Mouse (Mus musculus) hindbrain, postnatal 0 days (tissue): ENCODE measurements around the gene Samd15. TPM values are rescaled to one million over a fixed set of nuclear protein-coding genes. Genes with fewer than 3 reads are reported as not detected.
"Not testable (repeated sequence)": the region's sequence is repeated elsewhere in the genome, so short reads cannot be mapped to it uniquely, and the experiment has no call there.

Experiments used
- ATAC-seq: fragments of 200-750 bp; cut with Nextera tagmentation; 2 replicates; pipeline ENCODE4 v1.8.0; 2017; ENCODE audit warnings: mild to moderate bottlenecking, moderate TSS enrichment, moderate library complexity
- DNase-seq: peaks from one replicate; pipeline ENCODE4 v3.0.0-alpha.2; 2015; ENCODE audit warnings: low spot score
- H3K27ac ChIP-seq: fragments of 300-500 bp; sonication (generic); 2 replicates; pipeline ENCODE4 v1.5.1; 2014; ENCODE audit warnings: mild to moderate bottlenecking
- H3K27me3 ChIP-seq: fragments of 300-500 bp; sonication (generic); 2 replicates; pipeline ENCODE4 v1.6.1; 2014; ENCODE audit warnings: low read length, mixed read lengths; ENCODE audit not compliant: insufficient read depth
- H3K36me3 ChIP-seq: fragments of 300-500 bp; sonication (generic); 2 replicates; pipeline ENCODE4 v1.6.1; 2014; ENCODE audit warnings: low read length, mixed read lengths; ENCODE audit not compliant: insufficient read depth
- H3K4me1 ChIP-seq: fragments of 300-500 bp; sonication (generic); 2 replicates; pipeline ENCODE4 v1.6.1; 2014; ENCODE audit warnings: antibody characterized with exemption, low read length, mixed read lengths; ENCODE audit not compliant: insufficient read depth
- H3K4me2 ChIP-seq: fragments of 300-500 bp; sonication (generic); 2 replicates; pipeline ENCODE4 v1.6.1; 2014; ENCODE audit warnings: low read depth, mild to moderate bottlenecking, low read length, moderate library complexity, mixed read lengths
- H3K4me3 ChIP-seq: fragments of 300-500 bp; sonication (generic); 2 replicates; pipeline ENCODE4 v1.5.1; 2014; ENCODE audit warnings: low read length
- H3K9ac ChIP-seq: fragments of 300-500 bp; sonication (generic); replicated peaks from 2 replicates; pipeline ENCODE4 v1.6.1; 2014; ENCODE audit warnings: mild to moderate bottlenecking, low read length, moderate library complexity, mixed read lengths
- H3K9me3 ChIP-seq: fragments of 300-500 bp; sonication (generic); 2 replicates; pipeline ENCODE4 v1.6.1; 2016; ENCODE audit warnings: low read length, mixed read lengths
- CTCF ChIP-seq: IDR thresholded peaks from 2 replicates; pipeline ENCODE4 v1.5.1; 2016; ENCODE audit warnings: antibody characterized with exemption, control low read depth, low read depth
- WGBS: fragments of 180-500 bp; shearing (Covaris S2); extraction: QIAGEN DNeasy Blood & Tissue Kit; methylation state at CpG from one replicate; pipeline ENCODE4 v1.1.7; 2014; 5-methylcytosine and 5-hydroxymethylcytosine counted together
- polyA plus RNA-seq: library from polyadenylated mRNA; unstranded; fragments of >200 nt; fragmentation: Nextera tagmentation; extraction: Ambion mirVana; gene quantifications from 2 replicates; pipeline ENCODE4 v1.2.1, GENCODE M21; 2015
- total RNA-seq: library from RNA; depleted of rRNA; stranded (reverse); fragments of >200 nt; gene quantifications from 2 replicates; pipeline ENCODE4 v1.2.3, GENCODE M21; 2014

Gene Samd15
- total and polyA plus RNA-seq, 2 experiments from 2014 or later: 0.10 to 2.3 TPM

DNA sequence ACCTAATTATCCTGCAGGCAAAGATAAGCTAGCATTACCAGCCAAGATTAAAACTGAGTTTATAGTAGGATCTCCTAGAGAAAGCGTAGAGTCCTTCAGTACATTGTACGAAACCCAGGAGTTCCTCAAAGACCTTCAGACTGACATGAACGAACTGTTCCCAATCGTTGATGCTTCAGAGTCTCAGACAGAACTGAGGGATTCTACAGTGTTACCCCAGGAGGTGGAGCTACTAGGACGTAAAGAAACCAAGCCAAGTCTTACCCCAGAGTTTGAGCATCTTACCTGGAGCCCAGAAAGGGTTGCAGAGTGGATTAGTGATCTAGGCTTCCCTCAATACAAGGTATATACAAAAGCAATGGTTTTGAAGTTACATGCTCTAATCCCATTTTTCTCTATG lies 2.2 kb downstream of the Samd15 start:
- Histone ChIP-seq H3K36me3 (no peaks in the 10 kb centered on the region), H3K9ac (no peak overlapping the region), H3K4me3 (no peak overlapping the region), H3K9me3 (no peaks in the 10 kb centered on the region), H3K27ac (no peak overlapping the region), H3K4me2 (no peak overlapping the region), H3K27me3 (no peaks in the 10 kb centered on the region), H3K4me1 (no peaks in the 10 kb centered on the region)
- WGBS: 69% methylated on average over 5 of the region's 5 CpGs
- ATAC-seq (no peak), DNase-seq (no peak)
- 0 out of 2 replicates have a peak, but pooled peaks have one; percentile 3 for TF ChIP-seq CTCF

DNA sequence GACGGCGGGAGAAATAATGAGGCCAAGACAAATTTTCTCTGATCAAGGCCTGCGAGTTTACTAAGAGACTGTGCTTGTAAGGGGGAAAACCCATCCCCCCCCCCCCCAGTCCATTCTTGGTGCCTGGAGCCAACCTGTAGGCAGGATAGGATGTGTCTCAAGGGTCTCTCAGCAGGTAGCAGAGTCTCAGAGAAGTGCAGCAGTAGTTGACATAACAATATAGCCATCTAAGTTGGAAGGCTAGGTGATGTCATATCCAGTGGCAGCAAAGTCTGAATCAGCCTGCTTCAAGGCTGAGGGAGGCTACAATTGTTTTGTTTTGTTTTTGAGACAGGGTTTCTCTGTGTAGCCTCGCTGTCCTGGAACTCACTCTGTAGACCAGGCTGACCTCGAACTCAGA lies 6.3 kb downstream of the Samd15 start:
- 91% methylated on average over 5 of the region's 5 CpGs for WGBS
- H3K9ac ChIP-seq, DNase-seq, H3K9me3 ChIP-seq, H3K36me3 ChIP-seq, H3K4me1 ChIP-seq, H3K27ac ChIP-seq, ATAC-seq, H3K4me2 ChIP-seq, H3K27me3 ChIP-seq, H3K4me3 ChIP-seq: not testable (repeated sequence)

DNA sequence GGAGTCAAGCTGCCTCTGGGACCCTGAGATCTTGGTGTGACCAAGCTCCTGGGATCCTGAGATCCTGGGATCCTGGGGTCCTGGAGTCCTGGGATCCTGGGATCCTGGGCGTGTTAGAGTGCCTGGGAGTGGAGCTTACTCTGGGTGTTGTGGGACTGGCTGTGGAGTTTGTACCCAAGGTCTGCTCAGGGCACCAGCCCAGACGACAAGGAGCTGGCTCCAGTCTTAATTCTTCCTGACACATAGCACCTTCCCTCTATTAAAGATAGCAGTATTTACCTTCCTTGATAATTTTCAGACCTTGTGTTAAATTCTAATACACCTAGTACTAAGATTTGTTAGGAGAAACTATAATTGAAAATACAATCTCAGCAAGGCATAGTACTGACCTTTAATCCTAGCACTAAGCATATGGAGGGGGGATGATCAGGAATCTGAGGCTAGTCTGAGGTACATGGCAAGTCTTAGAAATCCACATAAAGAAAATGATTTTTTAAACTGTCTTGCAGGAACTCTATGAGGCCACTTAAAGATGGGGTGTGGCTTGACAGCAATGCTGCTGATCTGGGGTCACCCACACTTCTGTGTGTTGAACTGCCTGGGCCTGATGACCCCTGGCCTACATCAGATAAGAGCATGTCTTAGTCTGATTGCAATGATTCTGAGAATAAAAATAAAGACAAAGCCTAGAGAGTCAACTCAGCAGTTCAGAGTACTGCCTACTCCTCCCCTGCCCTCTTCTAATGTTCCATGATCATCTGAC lies 13.5 kb downstream of the Samd15 start:
- ATAC-seq (no peak), DNase-seq (no peak)
- no peak overlapping the region for H3K9ac ChIP-seq
- no peak overlapping the region for H3K27ac ChIP-seq
- TF ChIP-seq CTCF: no peak
- H3K27me3 ChIP-seq: no peaks in the 10 kb centered on the region
- no peaks in the 10 kb centered on the region for H3K4me1 ChIP-seq
- no peaks in the 10 kb centered on the region for H3K9me3 ChIP-seq
- H3K36me3 ChIP-seq: no peaks in the 10 kb centered on the region
- no peak overlapping the region for H3K4me3 ChIP-seq
- H3K4me2 ChIP-seq: no peak overlapping the region
- WGBS: 71% methylated on average over 2 of the region's 2 CpGs

DNA sequence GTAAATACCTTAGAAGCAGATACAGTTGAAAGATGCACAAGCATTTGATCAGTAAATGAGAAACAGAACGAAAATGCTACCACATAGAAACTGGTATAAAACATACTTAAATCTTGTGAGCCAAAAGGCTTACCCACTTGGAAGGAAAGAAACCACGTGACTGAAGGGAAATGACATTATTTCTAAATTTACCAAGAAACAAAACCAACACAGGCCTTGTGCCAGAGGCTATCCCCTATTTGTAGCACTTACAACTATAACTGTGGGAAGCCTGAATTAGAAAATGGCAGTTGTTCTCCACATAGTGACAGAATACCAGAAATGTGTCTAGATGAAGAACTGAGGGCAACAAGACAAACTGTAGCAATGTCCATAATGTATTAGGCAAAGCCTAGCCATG lies 16.5 kb downstream of the Samd15 start:
- 79% methylated on average over 2 of the region's 2 CpGs for WGBS
- no peak overlapping the region for H3K27ac ChIP-seq
- H3K36me3 ChIP-seq: no peaks in the 10 kb centered on the region
- no peak for TF ChIP-seq CTCF
- H3K9ac ChIP-seq: no peak overlapping the region
- no peaks in the 10 kb centered on the region for H3K27me3 ChIP-seq
- no peak overlapping the region for H3K4me2 ChIP-seq
- H3K4me3 ChIP-seq: no peak overlapping the region
- DNase-seq (no peak), ATAC-seq (no peak)
- H3K4me1 ChIP-seq: no peaks in the 10 kb centered on the region
- no peaks in the 10 kb centered on the region for H3K9me3 ChIP-seq

DNA sequence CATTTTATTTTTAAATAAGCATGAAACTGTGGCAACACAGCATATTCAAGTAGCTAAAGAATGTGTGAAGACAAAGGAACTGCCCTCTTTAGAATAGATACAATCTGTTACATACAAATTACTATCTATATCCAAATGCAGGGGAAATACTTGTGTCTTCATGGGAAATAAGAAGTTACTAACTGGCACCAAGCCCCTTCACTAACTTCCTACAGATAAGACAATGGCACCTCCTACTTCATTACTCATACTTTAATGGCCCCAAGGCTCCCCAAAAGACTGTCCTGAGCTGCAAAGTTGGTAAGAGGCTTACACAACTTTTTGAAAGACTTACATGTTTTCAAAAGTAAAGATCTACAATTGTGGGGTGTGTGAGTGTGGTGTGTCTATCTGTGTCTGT lies 18.1 kb downstream of the Samd15 start:
- H3K9me3 ChIP-seq: no peaks in the 10 kb centered on the region

DNA sequence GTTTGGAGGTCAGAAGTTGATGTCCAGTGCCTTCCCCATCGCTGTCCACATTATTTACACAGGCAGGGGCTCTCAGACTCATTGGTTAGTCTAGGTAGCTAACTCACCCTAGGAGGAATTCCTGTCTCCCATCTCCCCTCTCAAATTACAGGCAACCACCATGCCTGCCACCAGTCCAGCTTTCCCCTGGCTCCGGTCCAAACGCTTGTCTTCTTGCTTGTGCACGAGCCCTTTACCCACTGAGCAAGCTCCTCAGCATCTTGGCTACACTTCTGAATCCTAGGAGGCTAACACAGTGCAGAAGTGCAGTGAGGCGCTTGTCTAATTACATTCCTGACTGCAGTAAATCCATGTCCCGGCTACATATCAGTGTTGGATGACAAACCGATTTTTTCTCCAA lies 19.8 kb downstream of the Samd15 start:
- Histone ChIP-seq H3K4me2 (no peak overlapping the region), H3K4me1 (no peaks in the 10 kb centered on the region), H3K9ac (no peak overlapping the region), H3K27me3 (no peaks in the 10 kb centered on the region), H3K36me3 (no peaks in the 10 kb centered on the region), H3K9me3 (no peaks in the 10 kb centered on the region), H3K4me3 (no peak overlapping the region), H3K27ac (no peak overlapping the region)
- ATAC-seq: no peak
- DNase-seq: peak; percentile 60
- WGBS: 45% methylated on average over 7 of the region's 7 CpGs
- TF ChIP-seq CTCF: no peak

More for the DNA sequence above, 18.1 kb downstream of the Samd15 start:
- DNase-seq: no peak
- H3K4me3 ChIP-seq: no peak overlapping the region
- TF ChIP-seq CTCF: no peak
- no peaks in the 10 kb centered on the region for H3K4me1 ChIP-seq
- no peaks in the 10 kb centered on the region for H3K36me3 ChIP-seq
- H3K9ac ChIP-seq: no peak overlapping the region
- H3K27me3 ChIP-seq: no peaks in the 10 kb centered on the region
- no peak for ATAC-seq
- no peak overlapping the region for H3K27ac ChIP-seq
- no peak overlapping the region for H3K4me2 ChIP-seq

DNA sequence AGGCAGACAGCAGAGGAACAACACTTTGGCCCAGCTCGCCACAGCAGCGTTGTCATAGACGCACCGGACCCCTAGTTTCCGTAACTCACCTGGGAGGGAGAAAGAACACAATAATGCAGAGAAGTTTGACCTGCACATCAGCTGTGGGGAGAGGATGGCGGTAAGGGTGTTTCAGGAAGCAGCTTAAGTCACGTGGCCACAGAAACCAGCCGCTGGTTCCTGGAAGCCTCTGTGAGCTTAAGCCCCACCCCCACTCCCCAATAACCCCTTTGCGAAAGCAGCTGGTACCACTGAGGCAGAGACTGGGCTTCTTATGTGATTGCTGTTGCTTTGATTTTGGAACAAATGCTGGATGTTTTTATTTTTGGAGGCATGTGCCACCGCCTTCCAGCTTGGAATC lies 25.4 kb downstream of the Samd15 start:
- no peak overlapping the region for H3K4me3 ChIP-seq
- no peak overlapping the region for H3K9ac ChIP-seq
- TF ChIP-seq CTCF: no peak
- H3K9me3 ChIP-seq: no peaks in the 10 kb centered on the region
- WGBS: 76% methylated on average over 10 of the region's 10 CpGs
- no peak overlapping the region for H3K27ac ChIP-seq
- H3K4me2 ChIP-seq: no peak overlapping the region
- no peaks in the 10 kb centered on the region for H3K27me3 ChIP-seq
- no peak for DNase-seq
- H3K4me1 ChIP-seq: no peaks in the 10 kb centered on the region
- H3K36me3 ChIP-seq: no peaks in the 10 kb centered on the region
- no peak for ATAC-seq
